Mouse (Mus musculus): Measurements from ENCODE around the gene Rslcan18. TPM values are rescaled to one million over a fixed set of nuclear protein-coding genes. Genes with fewer than 3 reads are reported as not detected.
A peak's percentile ranks its signal among the peaks of the same experiment; 100 is the strongest.
"Not testable (repeated sequence)": the region's sequence is repeated elsewhere in the genome, so short reads cannot be mapped to it uniquely, and the experiment has no call there.

Gene Rslcan18
- polyA plus RNA-seq (2016; fragmentation: Nextera tagmentation; extraction: Ambion mirVana): 0.19 and 0.31 TPM in 2 replicates

DNA sequence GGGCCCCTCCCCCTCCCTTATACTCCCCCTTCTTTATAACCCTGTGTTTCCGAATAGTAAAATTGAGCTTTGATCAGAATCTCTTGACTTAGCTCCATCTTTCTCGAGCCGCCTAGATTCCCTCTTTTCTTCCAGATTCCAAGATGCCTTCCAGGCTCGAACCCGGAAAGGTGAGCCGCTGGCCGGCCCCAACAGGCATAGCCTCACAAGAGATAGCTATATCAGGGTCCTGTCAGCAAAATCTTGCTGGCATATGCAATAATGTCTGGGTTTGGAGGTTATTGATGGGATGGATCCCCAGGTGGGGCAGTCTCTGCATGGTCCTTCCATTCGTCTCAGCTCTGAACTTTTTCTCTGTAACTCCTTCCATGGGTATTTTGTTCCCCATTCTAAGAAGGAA is at the start of gene Rslcan18:
Rslcan18 (minus strand) TSS at position 101 of the 400 bp plus-strand sequence.
- 92% methylated on average over 8 of the region's 8 CpGs for WGBS
- not testable (repeated sequence) for H3K4me3 ChIP-seq; H3K27me3 ChIP-seq (ENCODE audit: low read depth, poor library complexity, severe bottlenecking); H3K9me3 ChIP-seq (replicated peaks); DNase-seq (ENCODE audit: low spot score); H3K36me3 ChIP-seq; H3K4me1 ChIP-seq; H3K27ac ChIP-seq

- Histone ChIP-seq H3K9me3 (replicated peaks) (no peaks in the 10 kb centered on the region), H3K27ac (peak overlapping the region; percentile 79), H3K4me3 (peak overlapping the region; percentile 62), H3K4me1 (0 out of 2 replicates have a peak, but pooled peaks cover 5% of the 10 kb centered on the region), H3K27me3 (ENCODE audit: low read depth, poor library complexity, severe bottlenecking) (no peaks in the 10 kb centered on the region), H3K36me3 (no peaks in the 10 kb centered on the region)
- 3% methylated on average over 18 of the region's 18 CpGs for WGBS
- peak; percentile 78 for DNase-seq (ENCODE audit: low spot score)
Measured at GRCm38 (mm10) chr13:67128038-67128721, 12.1 kb upstream of the Rslcan18 start.

DNA sequence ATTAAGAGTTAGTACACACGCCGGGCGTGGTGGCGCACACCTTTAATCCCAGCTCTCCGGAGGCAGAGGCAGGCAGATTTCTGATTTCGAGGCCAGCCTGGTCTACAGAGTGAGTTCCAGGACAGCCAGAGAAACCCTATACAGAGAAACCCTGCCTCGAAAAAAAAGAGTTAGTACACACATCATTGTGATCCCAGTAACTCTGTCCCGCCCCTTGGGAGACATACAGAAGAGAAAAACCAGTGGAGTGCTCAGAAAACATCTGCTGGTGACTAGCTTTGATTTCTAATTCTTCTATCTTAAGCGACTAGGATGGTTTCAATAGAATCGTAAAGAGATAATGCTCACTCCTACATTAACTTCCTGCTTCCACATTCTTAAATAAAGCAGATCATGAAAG is 11.4 kb upstream of the Rslcan18 start:
- not testable (repeated sequence) for H3K27ac ChIP-seq; H3K4me3 ChIP-seq; H3K36me3 ChIP-seq; H3K9me3 ChIP-seq (replicated peaks); H3K27me3 ChIP-seq (ENCODE audit: low read depth, poor library complexity, severe bottlenecking); DNase-seq (ENCODE audit: low spot score); H3K4me1 ChIP-seq
- 77% methylated on average over 10 of the region's 10 CpGs for WGBS

DNA sequence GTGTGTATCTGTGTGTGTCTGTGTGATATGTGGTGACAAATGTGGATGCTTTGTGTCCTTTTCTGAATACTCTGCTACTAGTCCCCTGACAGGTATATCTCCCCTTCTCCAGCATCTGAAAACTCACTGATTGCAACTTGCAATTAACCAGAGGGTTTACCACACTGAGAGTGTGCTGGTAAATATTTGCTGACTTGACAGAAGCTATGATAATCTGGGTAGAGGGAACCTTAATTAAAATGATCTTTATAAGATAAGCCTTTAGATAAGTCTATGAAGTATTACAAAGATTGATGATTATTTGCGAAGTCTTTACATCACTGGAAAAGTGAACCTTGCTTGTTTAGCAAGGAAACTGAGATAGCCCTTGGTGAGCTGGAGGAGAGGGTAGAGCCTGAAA is 8.4 kb upstream of the Rslcan18 start:
- H3K4me3 ChIP-seq: no peak overlapping the region
- no peak for DNase-seq (ENCODE audit: low spot score)
- no peak overlapping the region for H3K27ac ChIP-seq

DNA sequence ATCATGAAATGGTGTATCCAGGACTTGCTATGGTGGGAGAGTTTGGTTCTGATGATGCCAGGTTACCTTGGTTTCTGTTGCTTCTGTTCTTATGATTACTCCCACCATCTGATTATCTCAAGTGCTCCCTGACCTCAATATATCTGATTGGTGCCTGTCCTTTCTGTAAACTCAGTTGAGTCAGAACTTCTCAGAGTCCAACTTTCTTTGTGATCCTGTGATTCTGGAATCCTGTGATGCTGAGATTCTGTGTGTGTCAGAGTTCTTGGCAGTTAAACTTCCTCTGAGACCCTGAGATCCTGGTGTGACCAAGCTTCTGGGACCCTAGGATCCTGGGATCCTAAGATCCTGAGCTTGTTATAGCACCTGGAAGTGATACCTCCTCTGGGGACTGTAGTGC is 5.3 kb upstream of the Rslcan18 start, which contains the start of gene Zfp759:
Zfp759 (plus strand) TSS at position 301 of the 400 bp plus-strand sequence.
- H3K27ac ChIP-seq; H3K27me3 ChIP-seq (ENCODE audit: low read depth, poor library complexity, severe bottlenecking); DNase-seq (ENCODE audit: low spot score); H3K4me1 ChIP-seq; H3K9me3 ChIP-seq (replicated peaks); H3K36me3 ChIP-seq; H3K4me3 ChIP-seq: not testable (repeated sequence)

More for the DNA sequence above, 8.4 kb upstream of the Rslcan18 start:
- Histone ChIP-seq H3K27me3 (ENCODE audit: low read depth, poor library complexity, severe bottlenecking) (no peaks in the 10 kb centered on the region), H3K9me3 (replicated peaks) (no peaks in the 10 kb centered on the region), H3K36me3 (no peaks in the 10 kb centered on the region), H3K4me1 (0 out of 2 replicates have a peak, but pooled peaks cover 5% of the 10 kb centered on the region)
- WGBS: 94% methylated on average over 1 of the region's 1 CpGs

DNA sequence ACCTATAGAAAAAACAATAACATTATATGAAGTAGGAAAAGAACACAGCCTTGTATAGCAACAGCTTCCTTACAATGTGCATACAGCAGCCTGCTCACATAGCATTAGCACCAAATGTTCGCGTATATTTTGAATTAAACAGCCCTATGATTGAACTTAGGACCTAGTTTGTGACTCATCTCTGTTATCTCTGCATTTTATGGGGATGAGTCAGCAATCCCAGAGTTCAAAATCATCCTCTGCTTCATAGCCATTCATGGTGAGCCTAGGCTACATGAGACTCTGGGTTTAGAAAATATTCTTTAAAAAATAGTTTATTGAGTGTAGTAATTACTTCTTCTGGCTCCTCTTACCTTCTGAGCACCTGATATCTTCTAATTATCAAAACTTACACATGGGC is 2.8 kb downstream of the Rslcan18 start:
- Histone ChIP-seq H3K4me1 (no peaks in the 10 kb centered on the region), H3K27ac (no peak overlapping the region), H3K27me3 (ENCODE audit: low read depth, poor library complexity, severe bottlenecking) (no peaks in the 10 kb centered on the region), H3K9me3 (replicated peaks) (no peaks in the 10 kb centered on the region), H3K36me3 (no peaks in the 10 kb centered on the region), H3K4me3 (no peak overlapping the region)
- 88% methylated on average over 2 of the region's 2 CpGs for WGBS
- no peak for DNase-seq (ENCODE audit: low spot score)

- Histone ChIP-seq H3K4me1 (peaks cover 7% of the 10 kb centered on the region), H3K27ac (no peak overlapping the region), H3K9me3 (replicated peaks) (no peaks in the 10 kb centered on the region), H3K36me3 (no peaks in the 10 kb centered on the region), H3K4me3 (no peak overlapping the region), H3K27me3 (ENCODE audit: low read depth, poor library complexity, severe bottlenecking) (no peaks in the 10 kb centered on the region)
- DNase-seq (ENCODE audit: low spot score): no peak
- WGBS: 86% methylated on average over 12 of the region's 12 CpGs
Measured at GRCm38 (mm10) chr13:67112096-67112495, 4.0 kb downstream of the Rslcan18 start.

- DNase-seq (ENCODE audit: low spot score): peak; percentile 60
- WGBS: 10% methylated on average over 9 of the region's 9 CpGs
- Histone ChIP-seq H3K27ac (peak overlapping the region; percentile 72), H3K27me3 (ENCODE audit: low read depth, poor library complexity, severe bottlenecking) (no peaks in the 10 kb centered on the region), H3K36me3 (peaks cover 14% of the 10 kb centered on the region), H3K4me3 (peak overlapping the region; percentile 72), H3K9me3 (replicated peaks) (peaks cover 2% of the 10 kb centered on the region; the same call in 1 of the 2 replicates), H3K4me1 (peaks cover 7% of the 10 kb centered on the region)
Measured at GRCm38 (mm10) chr13:67108821-67109206, 7.2 kb downstream of the Rslcan18 start.

- Histone ChIP-seq H3K27ac (peak within 1 kb of the TSS; percentile 89), H3K4me3 (peak within 1 kb of the TSS; percentile 72), H3K4me1 (peaks cover 7% of the 10 kb centered on the region), H3K9me3 (replicated peaks) (peaks cover 2% of the 10 kb centered on the region; the same call in 1 of the 2 replicates), H3K27me3 (ENCODE audit: low read depth, poor library complexity, severe bottlenecking) (no peaks in the 10 kb centered on the region), H3K36me3 (peaks cover 14% of the 10 kb centered on the region)
- peak; percentile 80 for DNase-seq (ENCODE audit: low spot score)
- WGBS: under 1% methylated on average over 17 of the region's 17 CpGs
Measured at GRCm38 (mm10) chr13:67108194-67108820, 7.8 kb downstream of the Rslcan18 start, which contains the start of gene Gm28557. Gene Gm28557, minus strand, starts transcription at chr13:67108604.

DNA sequence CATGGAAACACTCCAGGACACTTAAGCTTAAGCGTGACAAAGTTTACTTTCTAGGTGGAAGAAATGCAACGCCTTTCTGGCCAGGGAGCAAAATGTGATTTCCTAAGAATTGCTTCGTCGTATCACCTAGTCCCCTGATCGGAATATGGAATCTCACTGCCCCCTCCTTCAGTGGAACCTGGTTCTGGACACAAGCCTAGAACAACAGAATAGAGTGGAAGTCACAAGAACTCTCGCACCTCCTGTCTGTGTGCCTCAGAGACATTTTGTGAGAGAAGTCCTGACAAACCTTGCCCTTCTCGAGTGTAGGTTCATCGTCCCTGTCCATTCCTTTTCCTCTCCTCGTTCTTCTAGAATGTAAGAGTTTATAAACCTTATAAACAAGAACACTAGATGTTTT is 8.4 kb downstream of the Rslcan18 start:
- Histone ChIP-seq H3K36me3 (peaks cover 14% of the 10 kb centered on the region), H3K27ac (peak overlapping the region; percentile 89), H3K9me3 (replicated peaks) (peaks cover 2% of the 10 kb centered on the region; the same call in 1 of the 2 replicates), H3K4me1 (peaks cover 7% of the 10 kb centered on the region), H3K4me3 (peak overlapping the region; percentile 72), H3K27me3 (ENCODE audit: low read depth, poor library complexity, severe bottlenecking) (no peaks in the 10 kb centered on the region)
- DNase-seq (ENCODE audit: low spot score): no peak
- WGBS: 70% methylated on average over 9 of the region's 9 CpGs

DNA sequence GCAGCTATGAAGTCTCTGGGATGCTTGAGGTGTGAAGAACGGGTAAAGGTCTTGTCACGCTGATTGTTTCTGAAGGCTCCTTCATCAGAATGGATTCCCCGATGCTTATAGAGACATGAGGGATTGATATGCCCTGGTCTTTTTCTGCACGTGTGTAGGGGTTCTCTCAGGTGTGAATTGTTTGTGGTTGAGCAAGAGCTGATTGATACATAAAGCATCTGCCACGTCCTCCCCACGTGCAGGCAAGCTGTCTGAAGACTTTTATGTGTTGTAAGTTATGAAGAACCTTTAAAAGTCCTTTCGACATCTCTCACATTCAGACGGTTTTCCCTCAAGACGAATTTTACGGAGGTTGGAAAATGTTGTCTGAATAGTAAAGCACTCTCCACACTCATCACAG is 18.2 kb downstream of the Rslcan18 start, which contains the start of gene Zfp708:
Zfp708 (minus strand) TSS at position 101 of the 400 bp plus-strand sequence.
- DNase-seq (ENCODE audit: low spot score): no peak
- H3K27me3 ChIP-seq (ENCODE audit: low read depth, poor library complexity, severe bottlenecking): no peaks in the 10 kb centered on the region
- H3K9me3 ChIP-seq (replicated peaks): no peaks in the 10 kb centered on the region
- peaks cover 16% of the 10 kb centered on the region for H3K36me3 ChIP-seq
- no peak within 1 kb of the TSS for H3K4me3 ChIP-seq
- no peaks in the 10 kb centered on the region for H3K4me1 ChIP-seq
- WGBS: 90% methylated on average over 10 of the region's 10 CpGs
- no peak within 1 kb of the TSS for H3K27ac ChIP-seq

GRCm38 (mm10) chr13:67090154-67090553 is 25.9 kb downstream of the Rslcan18 start:
- no peak for DNase-seq (ENCODE audit: low spot score)
- Histone ChIP-seq H3K27ac (no peak overlapping the region), H3K4me1 (no peaks in the 10 kb centered on the region), H3K4me3 (no peak overlapping the region), H3K27me3 (ENCODE audit: low read depth, poor library complexity, severe bottlenecking) (no peaks in the 10 kb centered on the region), H3K36me3 (0 out of 2 replicates have a peak, but pooled peaks cover 5% of the 10 kb centered on the region), H3K9me3 (replicated peaks) (no peaks in the 10 kb centered on the region)
- WGBS: 91% methylated on average over 1 of the region's 1 CpGs

GRCm38 (mm10) chr13:67081946-67082345 is 34.1 kb downstream of the Rslcan18 start:
- peak overlapping the region; percentile 63 for H3K4me3 ChIP-seq

More at GRCm38 (mm10) chr13:67081946-67082345, 34.1 kb downstream of the Rslcan18 start:
- peaks cover 3% of the 10 kb centered on the region for H3K4me1 ChIP-seq
- 74% methylated on average over 1 of the region's 1 CpGs for WGBS
- DNase-seq (ENCODE audit: low spot score): no peak
- no peaks in the 10 kb centered on the region for H3K9me3 ChIP-seq (replicated peaks)
- H3K36me3 ChIP-seq: peaks cover 18% of the 10 kb centered on the region
- H3K27me3 ChIP-seq (ENCODE audit: low read depth, poor library complexity, severe bottlenecking): no peaks in the 10 kb centered on the region
- 0 out of 2 replicates have a peak overlapping the region, but pooled peaks have one; percentile 90 for H3K27ac ChIP-seq
